Mouse (Mus musculus): Measurements from ENCODE around the gene Tsga10. TPM values are rescaled to one million over a fixed set of nuclear protein-coding genes. Genes with fewer than 3 reads are reported as not detected.

Tsga10 gene
- polyA plus RNA-seq, 1 experiment, result 0.46 TPM

- no peak overlapping the region for H3K4me3 ChIP-seq (ENCODE audit: insufficient read depth, poor library complexity, severe bottlenecking)
- no peaks in the 10 kb centered on the region for H3K36me3 ChIP-seq (ENCODE audit: control insufficient read depth, insufficient read depth)
- H3K79me2 ChIP-seq (ENCODE audit: control insufficient read depth, insufficient read depth), result no peaks in the 10 kb centered on the region
- TF ChIP-seq CTCF (IDR thresholded peaks at IDR 0.05; ENCODE audit: control insufficient read depth, insufficient read depth, insufficient read length), result no peak
- no peak for TF ChIP-seq FOSL1 (IDR thresholded peaks at IDR 0.05; ENCODE audit: insufficient read depth, low read length, poor library complexity, severe bottlenecking)
- no peak for TF ChIP-seq USF1 (IDR thresholded peaks at IDR 0.05; ENCODE audit: low read depth)
- H3K79me3 ChIP-seq (ENCODE audit: low read depth), result no peaks in the 10 kb centered on the region
- no peaks in the 10 kb centered on the region for H3K27me3 ChIP-seq (ENCODE audit: control insufficient read depth, insufficient read depth, insufficient read length)
- no peak overlapping the region for H3ac ChIP-seq (ENCODE audit: control insufficient read depth, insufficient read length, low read depth)
Observed at GRCm38 (mm10) chr1:37759407-37759806, 106.8 kb downstream of the Tsga10 start.

GRCm38 (mm10) chr1:37744650-37745259 lies 121.5 kb downstream of the Tsga10 start:
- H3K36me3 ChIP-seq (ENCODE audit: control insufficient read depth, insufficient read depth), result no peaks in the 10 kb centered on the region
- no peaks in the 10 kb centered on the region for H3K79me3 ChIP-seq (ENCODE audit: low read depth)
- no peaks in the 10 kb centered on the region for H3K27me3 ChIP-seq (ENCODE audit: control insufficient read depth, insufficient read depth, insufficient read length)
- TF ChIP-seq CTCF (IDR thresholded peaks at IDR 0.05; ENCODE audit: control insufficient read depth, insufficient read depth, insufficient read length) (no peak), MAX (IDR thresholded peaks at IDR 0.05) (no peak)
- no peak overlapping the region for H3K4me3 ChIP-seq (ENCODE audit: insufficient read depth, poor library complexity, severe bottlenecking)
- H3ac ChIP-seq (ENCODE audit: control insufficient read depth, insufficient read length, low read depth), result no peak overlapping the region
- no peaks in the 10 kb centered on the region for H3K79me2 ChIP-seq (ENCODE audit: control insufficient read depth, insufficient read depth)

GRCm38 (mm10) chr1:37742602-37743270 lies 123.5 kb downstream of the Tsga10 start:
- no peak for TF ChIP-seq MYOG (IDR thresholded peaks at IDR 0.05; ENCODE audit: control insufficient read depth, extremely low read depth, insufficient read length)
- no peak for TF ChIP-seq MAX (IDR thresholded peaks at IDR 0.05)
- TF ChIP-seq USF1 (IDR thresholded peaks at IDR 0.05; ENCODE audit: low read depth), result no peak
- no peak for TF ChIP-seq CEBPB (IDR thresholded peaks at IDR 0.05; ENCODE audit: low read depth)
- TF ChIP-seq MYOD1 (IDR thresholded peaks at IDR 0.05; ENCODE audit: control insufficient read depth, insufficient read length, low read depth), result no peak
- no peak for TF ChIP-seq CTCF (IDR thresholded peaks at IDR 0.05; ENCODE audit: control insufficient read depth, insufficient read depth, insufficient read length)
- no peak for TF ChIP-seq FOSL1 (IDR thresholded peaks at IDR 0.05; ENCODE audit: insufficient read depth, low read length, poor library complexity, severe bottlenecking)
- Histone ChIP-seq H3K36me3 (ENCODE audit: control insufficient read depth, insufficient read depth) (no peaks in the 10 kb centered on the region), H3K4me3 (ENCODE audit: insufficient read depth, poor library complexity, severe bottlenecking) (no peak overlapping the region), H3K27me3 (ENCODE audit: control insufficient read depth, insufficient read depth, insufficient read length) (no peaks in the 10 kb centered on the region), H3K79me2 (ENCODE audit: control insufficient read depth, insufficient read depth) (no peaks in the 10 kb centered on the region), H3ac (ENCODE audit: control insufficient read depth, insufficient read length, low read depth) (no peak overlapping the region), H3K79me3 (ENCODE audit: low read depth) (no peaks in the 10 kb centered on the region)

GRCm38 (mm10) chr1:37742126-37742525 lies 124.1 kb downstream of the Tsga10 start:
- Histone ChIP-seq H3ac (ENCODE audit: control insufficient read depth, insufficient read length, low read depth) (no peak overlapping the region), H3K27me3 (ENCODE audit: control insufficient read depth, insufficient read depth, insufficient read length) (no peaks in the 10 kb centered on the region), H3K36me3 (ENCODE audit: control insufficient read depth, insufficient read depth) (no peaks in the 10 kb centered on the region), H3K4me3 (ENCODE audit: insufficient read depth, poor library complexity, severe bottlenecking) (no peak overlapping the region), H3K79me2 (ENCODE audit: control insufficient read depth, insufficient read depth) (no peaks in the 10 kb centered on the region), H3K79me3 (ENCODE audit: low read depth) (no peaks in the 10 kb centered on the region)
- TF ChIP-seq USF1 (IDR thresholded peaks at IDR 0.05; ENCODE audit: low read depth) (no peak), FOSL1 (IDR thresholded peaks at IDR 0.05; ENCODE audit: insufficient read depth, low read length, poor library complexity, severe bottlenecking) (no peak), MYOD1 (IDR thresholded peaks at IDR 0.05; ENCODE audit: control insufficient read depth, insufficient read length, low read depth) (no peak), MYOG (IDR thresholded peaks at IDR 0.05; ENCODE audit: control insufficient read depth, extremely low read depth, insufficient read length) (no peak), CEBPB (IDR thresholded peaks at IDR 0.05; ENCODE audit: low read depth) (no peak), MAX (IDR thresholded peaks at IDR 0.05) (no peak), CTCF (IDR thresholded peaks at IDR 0.05; ENCODE audit: control insufficient read depth, insufficient read depth, insufficient read length) (no peak)

GRCm38 (mm10) chr1:37740161-37740802 lies 125.9 kb downstream of the Tsga10 start:
- H3K36me3 ChIP-seq (ENCODE audit: control insufficient read depth, insufficient read depth), result no peaks in the 10 kb centered on the region

More at GRCm38 (mm10) chr1:37740161-37740802, 125.9 kb downstream of the Tsga10 start:
- TF ChIP-seq CTCF (IDR thresholded peaks at IDR 0.05; ENCODE audit: control insufficient read depth, insufficient read depth, insufficient read length), result no peak
- TF ChIP-seq MYOG (IDR thresholded peaks at IDR 0.05; ENCODE audit: control insufficient read depth, extremely low read depth, insufficient read length), result no peak
- TF ChIP-seq USF1 (IDR thresholded peaks at IDR 0.05; ENCODE audit: low read depth), result no peak
- TF ChIP-seq MYOD1 (IDR thresholded peaks at IDR 0.05; ENCODE audit: control insufficient read depth, insufficient read length, low read depth), result no peak
- TF ChIP-seq MAX (IDR thresholded peaks at IDR 0.05), result no peak
- no peak for TF ChIP-seq CEBPB (IDR thresholded peaks at IDR 0.05; ENCODE audit: low read depth)
- TF ChIP-seq FOSL1 (IDR thresholded peaks at IDR 0.05; ENCODE audit: insufficient read depth, low read length, poor library complexity, severe bottlenecking), result no peak
- H3K79me3 ChIP-seq (ENCODE audit: low read depth), result no peaks in the 10 kb centered on the region
- no peak overlapping the region for H3ac ChIP-seq (ENCODE audit: control insufficient read depth, insufficient read length, low read depth)
- no peak overlapping the region for H3K4me3 ChIP-seq (ENCODE audit: insufficient read depth, poor library complexity, severe bottlenecking)
- no peaks in the 10 kb centered on the region for H3K27me3 ChIP-seq (ENCODE audit: control insufficient read depth, insufficient read depth, insufficient read length)
- H3K79me2 ChIP-seq (ENCODE audit: control insufficient read depth, insufficient read depth), result no peaks in the 10 kb centered on the region
